Mouse (Mus musculus) stomach, embryonic 14.5 days (tissue): ENCODE measurements around the gene Susd5. TPM values are rescaled to one million over a fixed set of nuclear protein-coding genes. Genes with fewer than 3 reads are reported as not detected.

Source experiments
- ATAC-seq: fragments of 200-750 bp; cut with Nextera tagmentation; 2 replicates; pipeline ENCODE4 v1.8.0; 2017; ENCODE audit warnings: low read depth, moderate TSS enrichment; ENCODE audit not compliant: insufficient number of reproducible peaks, insufficient read depth, low FRiP score
- H3K27ac ChIP-seq: fragments of 300-500 bp; sonication (generic); 2 replicates; pipeline ENCODE4 v1.5.1; 2014; ENCODE audit warnings: mild to moderate bottlenecking, low read length, moderate library complexity, mixed read lengths
- H3K27me3 ChIP-seq: fragments of 300-500 bp; sonication (generic); 2 replicates; pipeline ENCODE4 v1.6.1; 2014; ENCODE audit warnings: low read length, control low read depth, mixed read lengths; ENCODE audit not compliant: control insufficient read depth, insufficient read depth
- H3K36me3 ChIP-seq: fragments of 300-500 bp; sonication (generic); 2 replicates; pipeline ENCODE4 v1.6.1; 2014; ENCODE audit warnings: mild to moderate bottlenecking, control low read depth, low read length, moderate library complexity, mixed read lengths; ENCODE audit not compliant: control insufficient read depth, insufficient read depth
- H3K4me1 ChIP-seq: fragments of 300-500 bp; sonication (generic); 2 replicates; pipeline ENCODE4 v1.6.1; 2014; ENCODE audit warnings: low read length, control low read depth, mixed read lengths; ENCODE audit not compliant: control insufficient read depth, insufficient read depth
- H3K4me2 ChIP-seq: fragments of 300-500 bp; sonication (generic); replicated peaks from 2 replicates; pipeline ENCODE4 v1.6.1; 2014; ENCODE audit warnings: low read depth, low read length, control low read depth
- H3K4me3 ChIP-seq: fragments of 300-500 bp; sonication (generic); 2 replicates; pipeline ENCODE4 v1.5.1; 2014; ENCODE audit warnings: low read depth, low read length, control low read depth
- H3K9ac ChIP-seq: fragments of 300-500 bp; sonication (generic); replicated peaks from 2 replicates; pipeline ENCODE4 v1.6.1; 2014; ENCODE audit warnings: low read depth, mild to moderate bottlenecking, control low read depth, low read length, moderate library complexity, mixed read lengths
- H3K9me3 ChIP-seq: fragments of 300-500 bp; sonication (generic); 2 replicates; pipeline ENCODE4 v1.6.1; 2016; ENCODE audit warnings: low read depth, low read length, control low read depth; ENCODE audit not compliant: control insufficient read depth
- WGBS: fragments of 180-500 bp; shearing (Covaris S2); extraction: QIAGEN DNeasy Blood & Tissue Kit; methylation state at CpG from one replicate; pipeline ENCODE4 v1.1.7; 2014; 5-methylcytosine and 5-hydroxymethylcytosine counted together
- polyA plus RNA-seq: library from polyadenylated mRNA; unstranded; fragments of >200 nt; fragmentation: Nextera tagmentation; extraction: Ambion mirVana; gene quantifications from 2 replicates; pipeline ENCODE4 v1.2.1, GENCODE M21; 2014

Susd5 gene
- polyA plus RNA-seq, 1 experiment from 2014 or later, result 0.32 TPM

GRCm38 (mm10) chr9:114050106-114050505, 6.8 kb upstream of the Susd5 start:
- no peak overlapping the region for H3K9ac ChIP-seq
- no peaks in the 10 kb centered on the region for H3K4me1 ChIP-seq
- no peaks in the 10 kb centered on the region for H3K36me3 ChIP-seq
- no peaks in the 10 kb centered on the region for H3K9me3 ChIP-seq
- H3K4me3 ChIP-seq, result no peak overlapping the region
- H3K27me3 ChIP-seq, result no peaks in the 10 kb centered on the region
- H3K27ac ChIP-seq, result no peak overlapping the region
- WGBS, result 89% methylated on average over 7 of the region's 7 CpGs
- ATAC-seq, result no peak
- no peak overlapping the region for H3K4me2 ChIP-seq

DNA sequence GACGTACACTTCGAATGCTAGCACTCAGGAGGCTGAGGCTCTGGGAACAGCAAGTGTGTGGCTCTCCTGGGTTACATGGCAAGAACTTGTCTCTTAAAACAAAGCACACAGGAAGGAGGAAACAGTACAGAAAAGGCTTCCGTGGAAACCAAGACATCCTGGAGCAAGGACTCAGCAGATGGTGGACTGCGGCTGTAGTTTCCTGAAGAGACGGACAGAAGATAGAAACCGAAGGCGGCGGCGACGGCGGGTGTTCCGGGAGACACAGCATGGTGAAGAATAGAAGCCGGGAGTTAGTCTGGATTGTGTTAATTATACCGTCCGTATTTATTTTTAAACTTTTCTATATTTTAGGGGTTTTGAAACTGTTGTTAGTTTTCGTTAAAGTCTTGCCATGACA, 6.2 kb upstream of the Susd5 start:
- 86% methylated on average over 16 of the region's 16 CpGs for WGBS
- H3K4me2 ChIP-seq, result no peak overlapping the region
- ATAC-seq, result no peak

GRCm38 (mm10) chr9:114052031-114052430, 4.9 kb upstream of the Susd5 start:
- Histone ChIP-seq H3K27ac (no peak overlapping the region), H3K9me3 (no peaks in the 10 kb centered on the region), H3K4me2 (no peak overlapping the region), H3K4me3 (no peak overlapping the region), H3K4me1 (no peaks in the 10 kb centered on the region), H3K27me3 (peaks cover 7% of the 10 kb centered on the region), H3K36me3 (no peaks in the 10 kb centered on the region), H3K9ac (no peak overlapping the region)
- WGBS, result 74% methylated on average over 4 of the region's 4 CpGs
- 0 out of 2 replicates have a peak, but pooled peaks have one; percentile 28 for ATAC-seq

More for the DNA sequence above, 6.2 kb upstream of the Susd5 start:
- no peak overlapping the region for H3K9ac ChIP-seq
- no peaks in the 10 kb centered on the region for H3K4me1 ChIP-seq
- H3K27ac ChIP-seq, result no peak overlapping the region
- no peak overlapping the region for H3K4me3 ChIP-seq
- no peaks in the 10 kb centered on the region for H3K9me3 ChIP-seq
- no peaks in the 10 kb centered on the region for H3K36me3 ChIP-seq
- H3K27me3 ChIP-seq, result peaks cover under 1% of the 10 kb centered on the region; the same call in 1 of the 2 replicates

DNA sequence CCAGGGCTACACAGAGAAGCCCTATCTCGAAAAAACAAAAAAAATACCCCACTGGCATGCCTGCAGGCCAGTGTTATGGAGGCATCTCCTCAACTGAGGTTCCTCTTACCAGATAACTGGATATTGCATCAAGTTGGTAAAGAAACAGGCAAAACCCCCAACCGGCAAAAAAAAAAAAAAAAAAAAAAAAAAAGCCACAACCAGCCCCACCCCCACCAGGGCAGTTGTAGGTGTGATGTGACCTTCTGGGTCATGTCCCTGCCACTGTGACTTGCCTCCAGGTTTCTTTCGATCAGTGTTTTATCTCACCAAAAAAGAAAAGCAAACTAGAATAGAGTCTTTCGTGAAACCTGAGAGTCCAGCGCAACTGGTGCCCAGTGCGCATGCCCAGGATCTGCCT, 4.1 kb upstream of the Susd5 start:
- Histone ChIP-seq H3K4me1 (no peaks in the 10 kb centered on the region), H3K36me3 (no peaks in the 10 kb centered on the region), H3K27ac (no peak overlapping the region), H3K9ac (no peak overlapping the region), H3K27me3 (peaks cover 13% of the 10 kb centered on the region), H3K4me2 (no peak overlapping the region), H3K4me3 (no peak overlapping the region), H3K9me3 (no peaks in the 10 kb centered on the region)
- 71% methylated on average over 6 of the region's 6 CpGs for WGBS
- no peak for ATAC-seq

GRCm38 (mm10) chr9:114068494-114069053, 11.6 kb downstream of the Susd5 start:
- H3K4me3 ChIP-seq, result no peak overlapping the region
- no peak overlapping the region for H3K27ac ChIP-seq
- no peaks in the 10 kb centered on the region for H3K27me3 ChIP-seq
- no peak overlapping the region for H3K4me2 ChIP-seq
- no peaks in the 10 kb centered on the region for H3K36me3 ChIP-seq
- no peak overlapping the region for H3K9ac ChIP-seq
- ATAC-seq, result no peak
- no peaks in the 10 kb centered on the region for H3K9me3 ChIP-seq
- WGBS, result 53% methylated on average over 12 of the region's 12 CpGs
- H3K4me1 ChIP-seq, result no peaks in the 10 kb centered on the region

GRCm38 (mm10) chr9:114069372-114069771, 12.4 kb downstream of the Susd5 start:
- 37% methylated on average over 6 of the region's 6 CpGs for WGBS
- Histone ChIP-seq H3K4me1 (no peaks in the 10 kb centered on the region), H3K27ac (no peak overlapping the region), H3K9ac (no peak overlapping the region), H3K4me3 (no peak overlapping the region), H3K36me3 (no peaks in the 10 kb centered on the region), H3K9me3 (no peaks in the 10 kb centered on the region), H3K27me3 (no peaks in the 10 kb centered on the region), H3K4me2 (no peak overlapping the region)
- no peak for ATAC-seq

DNA sequence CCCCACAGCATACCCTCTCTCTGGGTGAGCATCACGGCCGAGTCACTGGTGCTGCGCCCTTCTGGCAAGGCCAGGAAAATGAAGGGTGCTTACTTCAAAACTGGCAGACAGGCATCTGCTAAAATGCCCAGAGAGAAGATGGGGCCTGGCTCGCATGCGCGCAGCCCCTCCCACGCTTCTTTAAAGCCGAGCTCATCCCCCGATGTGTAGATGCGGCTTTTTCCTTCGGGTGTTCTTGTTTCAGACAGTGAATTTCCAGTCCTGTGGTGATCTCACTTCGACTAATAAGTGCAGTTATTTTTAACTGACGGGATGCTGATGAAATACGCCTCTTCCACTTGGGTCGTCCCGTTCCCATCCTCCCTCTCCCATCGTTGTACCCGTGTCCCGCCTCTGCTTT, 16.7 kb downstream of the Susd5 start:
- no peaks in the 10 kb centered on the region for H3K36me3 ChIP-seq
- no peaks in the 10 kb centered on the region for H3K27me3 ChIP-seq
- H3K4me1 ChIP-seq, result no peaks in the 10 kb centered on the region
- no peak overlapping the region for H3K27ac ChIP-seq
- H3K4me2 ChIP-seq, result no peak overlapping the region
- WGBS, result 79% methylated on average over 19 of the region's 19 CpGs
- no peak overlapping the region for H3K4me3 ChIP-seq
- ATAC-seq, result no peak
- no peak overlapping the region for H3K9ac ChIP-seq
- no peaks in the 10 kb centered on the region for H3K9me3 ChIP-seq

GRCm38 (mm10) chr9:114086422-114086821, 29.5 kb downstream of the Susd5 start:
- no peak overlapping the region for H3K27ac ChIP-seq
- H3K4me2 ChIP-seq, result no peak overlapping the region
- H3K27me3 ChIP-seq, result no peaks in the 10 kb centered on the region
- H3K36me3 ChIP-seq, result no peaks in the 10 kb centered on the region
- H3K4me1 ChIP-seq, result no peaks in the 10 kb centered on the region
- H3K9ac ChIP-seq, result no peak overlapping the region
- no peak for ATAC-seq
- no peaks in the 10 kb centered on the region for H3K9me3 ChIP-seq
- H3K4me3 ChIP-seq, result no peak overlapping the region
- 83% methylated on average over 3 of the region's 3 CpGs for WGBS
